Mouse (Mus musculus) hematopoietic stem cell, adult 5-6 weeks (primary cell): ENCODE results near the gene Tsga13. TPM values are rescaled to one million over a fixed set of nuclear protein-coding genes. Genes with fewer than 3 reads are reported as not detected.

Source experiments
- ATAC-seq, 2 experiments: fragments of 125-278 bp in 1 of 2; replicated peaks in 1 of 2; 2 replicates each; pipeline ENCODE4 v1.8.0; 2016 to 2017; ENCODE audit warnings: inconsistent platforms in 2 of 2, mild to moderate bottlenecking in 2 of 2, moderate number of reproducible peaks in 2 of 2, low read depth in 1 of 2, moderate TSS enrichment in 1 of 2; ENCODE audit not compliant: low FRiP score in 2 of 2, poor library complexity in 2 of 2, severe bottlenecking in 2 of 2, insufficient read depth in 1 of 2, low TSS enrichment in 1 of 2
- total RNA-seq: library from RNA; stranded (forward); fragments of 172-1452, 232-1000 nt; gene quantifications from 2 replicates; pipeline ENCODE4 v1.2.3, GENCODE M21; 2017

The Tsga13 gene
- total RNA-seq, result not detected in 2 replicates

- ATAC-seq, result no peak
Measured at GRCm38 (mm10) chr6:30915473-30915872, at the start of gene Tsga13. Gene Tsga13, minus strand, starts transcription at chr6:30915573.

- no peak for ATAC-seq
Measured at GRCm38 (mm10) chr6:30958736-30959540, 43.6 kb upstream of the Tsga13 start, which contains the start of gene Klf14. Gene Klf14, minus strand, starts transcription at chr6:30959078.

GRCm38 (mm10) chr6:30957784-30958735, 42.7 kb upstream of the Tsga13 start:
- no peak; a peak in 1 of 4 replicates for ATAC-seq

GRCm38 (mm10) chr6:30939264-30939663, 23.9 kb upstream of the Tsga13 start:
- no peak for ATAC-seq

GRCm38 (mm10) chr6:30922821-30923220, 7.4 kb upstream of the Tsga13 start:
- no peak for ATAC-seq

GRCm38 (mm10) chr6:30921826-30922225, 6.5 kb upstream of the Tsga13 start:
- no peak for ATAC-seq

GRCm38 (mm10) chr6:30920834-30921675, 5.7 kb upstream of the Tsga13 start:
- ATAC-seq, result no peak

GRCm38 (mm10) chr6:30907970-30908369, 7.4 kb downstream of the Tsga13 start:
- no peak for ATAC-seq

GRCm38 (mm10) chr6:30904911-30905310, 10.5 kb downstream of the Tsga13 start:
- no peak for ATAC-seq

GRCm38 (mm10) chr6:30904033-30904432, 11.3 kb downstream of the Tsga13 start:
- ATAC-seq, result no peak

- no peak for ATAC-seq
Measured at GRCm38 (mm10) chr6:30897520-30897919, 17.9 kb downstream of the Tsga13 start.

- ATAC-seq, result no peak
Measured at GRCm38 (mm10) chr6:30896986-30897327, 18.4 kb downstream of the Tsga13 start.

- ATAC-seq, result peak; percentile 98
Measured at GRCm38 (mm10) chr6:30896195-30896985, 19.0 kb downstream of the Tsga13 start, which contains the start of gene Copg2. Gene Copg2, minus strand, starts transcription at chr6:30896794.

- peak in 1 of 2 experiments; percentile 15; a peak in 1 of 4 replicates for ATAC-seq
Measured at GRCm38 (mm10) chr6:30895819-30896194, 19.6 kb downstream of the Tsga13 start.

GRCm38 (mm10) chr6:30893081-30893480, 22.3 kb downstream of the Tsga13 start:
- no peak for ATAC-seq

- ATAC-seq, result no peak
Measured at GRCm38 (mm10) chr6:30891761-30892160, 23.6 kb downstream of the Tsga13 start.

- no peak for ATAC-seq
Measured at GRCm38 (mm10) chr6:30884856-30885255, 30.5 kb downstream of the Tsga13 start.
